Mouse (Mus musculus): ENCODE data around the gene Ms4a4a.

Ms4a4a gene

DNA sequence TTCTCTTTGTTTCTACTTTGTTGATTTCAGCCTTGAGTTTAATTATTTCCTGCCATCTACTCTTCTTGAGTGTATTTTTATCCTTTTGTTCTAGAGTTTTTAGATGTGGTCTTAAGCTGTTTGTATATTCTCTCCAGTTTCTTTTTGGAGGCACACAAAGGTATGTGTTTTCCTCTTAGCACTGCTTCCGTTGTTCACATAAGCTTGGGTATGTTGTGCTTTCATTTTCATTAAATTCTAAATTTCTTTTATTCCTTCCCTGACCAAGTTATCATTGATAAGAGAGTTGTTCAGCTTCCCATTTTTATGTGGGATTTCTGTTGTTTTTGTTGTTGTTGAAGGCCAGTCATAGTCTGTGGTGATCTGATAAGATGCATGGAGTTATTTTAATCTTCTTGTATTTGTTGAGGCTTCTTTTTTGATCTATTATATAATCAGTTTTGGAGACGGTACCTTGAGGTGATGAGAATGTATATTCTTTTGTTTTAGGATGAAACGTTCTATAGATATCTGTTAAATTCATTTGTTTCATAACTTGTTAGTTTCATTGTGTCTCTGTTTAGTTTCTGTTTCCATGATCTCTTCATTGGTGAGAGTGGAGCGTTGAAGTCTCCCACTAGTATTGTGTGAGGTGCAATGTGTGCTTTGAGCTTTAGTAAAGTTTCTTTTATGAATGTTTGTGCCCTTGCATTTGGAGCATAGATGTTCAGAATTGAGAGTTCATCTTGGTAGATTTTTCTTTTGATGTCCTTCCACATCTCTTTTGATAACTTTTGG lies 59.9 kb downstream of the Ms4a4a start:
- no peak for DNase-seq (ENCODE audit: low read depth, low spot score)

All from brain, adult 2 months (tissue).